Mouse (Mus musculus) thymus, adult 2 months (tissue): ENCODE measurements around the gene Pex16.

Source experiments
- CTCF ChIP-seq: fragments of 200-500 bp; IDR thresholded peaks from 2 replicates; pipeline ENCODE4 v1.5.1; 2012; ENCODE audit warnings: mild to moderate bottlenecking, control low read depth, low read length, moderate library complexity, borderline replicate concordance; ENCODE audit not compliant: control insufficient read depth, poor library complexity, insufficient read depth; ENCODE audit errors: extremely low read depth
- POLR2A ChIP-seq: fragments of 200-500 bp; IDR thresholded peaks from 2 replicates; pipeline ENCODE4 v1.6.1; 2012; ENCODE audit warnings: mild to moderate bottlenecking, low read length, control low read depth, moderate library complexity; ENCODE audit not compliant: control insufficient read depth, poor library complexity, insufficient read depth; ENCODE audit errors: extremely low read depth

GRCm38 (mm10) chr2:92389645-92390044 is 15.2 kb downstream of the Pex16 start:
- TF ChIP-seq CTCF, result no peak
- TF ChIP-seq POLR2A, result no peak
